Mouse (Mus musculus) brain, embryonic 18.5 days (tissue): ENCODE data around the gene Robo1.
A peak's percentile ranks its signal among the peaks of the same experiment; 100 is the strongest.

Source experiments
- DNase-seq: peaks from one replicate; pipeline ENCODE4 v3.0.0-alpha.2; 2012; ENCODE audit warnings: low read depth, low spot score

The Robo1 gene

DNA sequence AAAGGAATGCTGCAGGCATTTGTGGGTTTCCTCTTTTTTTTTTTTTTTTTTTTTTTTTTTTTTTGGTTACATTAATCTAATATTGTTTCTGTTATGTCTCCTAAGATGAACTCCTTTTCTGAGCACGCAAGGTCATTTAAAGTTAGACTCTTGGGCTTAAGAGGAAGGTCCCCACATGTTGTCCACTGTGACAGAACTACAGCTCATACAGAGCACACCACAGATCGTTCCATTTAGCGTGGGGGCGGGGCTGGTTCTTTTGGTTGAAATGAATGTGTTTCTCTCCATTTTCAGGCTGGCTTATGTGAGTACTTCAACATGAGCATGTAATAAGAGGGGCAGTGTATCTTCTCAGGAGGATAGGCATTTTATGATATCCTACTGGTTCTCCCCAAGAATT, 622.8 kb downstream of the Robo1 start:
- no peak for DNase-seq

DNA sequence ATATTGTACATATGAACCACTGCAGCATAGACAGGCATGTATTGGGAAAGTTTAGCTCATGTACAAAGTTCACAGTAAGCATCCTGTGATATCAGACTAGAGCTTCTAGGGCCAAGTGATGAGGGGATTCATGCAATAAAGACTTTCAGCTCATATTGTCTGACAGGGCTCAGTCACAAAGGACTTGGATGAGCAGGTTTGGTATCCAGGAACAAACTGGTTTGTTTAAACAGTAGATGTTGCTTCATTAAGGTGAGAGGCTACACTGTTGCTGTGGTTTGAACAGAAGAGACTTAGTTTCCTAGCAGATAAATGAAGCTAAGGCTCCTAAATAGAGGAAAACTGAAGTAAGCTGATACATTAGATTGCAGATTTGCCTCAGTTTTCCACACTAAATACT, 626.8 kb downstream of the Robo1 start:
- DNase-seq: no peak

DNA sequence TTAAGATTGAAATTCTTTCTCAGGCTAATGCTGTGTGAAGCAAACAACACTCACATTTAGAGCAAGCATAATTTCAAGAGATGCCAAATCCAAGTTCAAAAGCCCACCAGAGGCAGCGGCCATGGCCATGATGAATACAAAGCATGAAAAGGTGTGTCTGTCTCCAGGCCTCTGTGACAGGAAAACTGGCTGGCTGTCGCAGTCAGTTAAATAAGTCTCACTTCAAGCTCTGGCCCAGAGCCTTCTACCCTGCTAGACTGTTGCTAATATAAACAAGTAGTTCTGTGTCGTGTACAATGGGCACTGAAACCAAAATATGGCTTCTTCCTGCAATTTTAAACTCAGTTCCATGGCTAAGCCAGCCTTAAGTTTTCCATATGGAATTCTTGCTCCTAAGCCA, 629.1 kb downstream of the Robo1 start:
- no peak for DNase-seq

DNA sequence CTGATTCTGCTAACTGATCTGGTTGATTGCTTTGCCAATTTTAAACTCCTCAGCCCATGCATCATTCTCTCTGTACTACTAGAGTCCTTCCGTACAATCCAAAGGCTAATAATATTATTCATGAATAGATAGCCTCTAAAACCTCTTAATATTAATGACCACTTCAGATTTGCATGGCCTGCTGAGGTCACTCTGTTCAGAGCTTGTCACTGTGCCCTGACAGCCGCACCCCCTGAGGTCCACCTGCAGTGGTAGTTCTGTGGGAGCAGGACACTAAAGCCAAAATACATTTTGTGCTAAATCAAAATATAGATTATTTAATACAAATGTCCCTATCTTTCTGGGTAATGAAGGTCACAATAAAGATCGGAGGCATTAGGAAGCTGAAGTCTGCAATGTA, 631.8 kb downstream of the Robo1 start:
- no peak for DNase-seq

DNA sequence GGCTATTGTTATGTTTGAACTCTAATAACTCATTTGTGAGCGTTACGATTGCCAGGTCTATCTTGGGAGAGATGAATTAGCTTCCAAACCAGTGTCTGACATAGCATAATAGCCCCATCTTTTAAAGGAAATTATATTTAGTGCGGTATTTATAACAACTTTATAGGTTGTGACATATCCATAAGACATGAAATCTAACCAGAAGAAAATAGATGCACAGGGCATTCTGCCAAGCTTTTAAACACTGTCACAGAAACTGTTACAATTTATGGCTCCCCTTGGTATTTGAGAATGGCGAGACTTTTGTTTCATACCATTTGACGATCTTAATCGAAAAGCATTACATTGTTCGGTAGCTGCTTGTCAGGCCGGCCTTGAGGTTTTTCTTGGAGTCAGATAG, 632.7 kb downstream of the Robo1 start:
- DNase-seq: no peak

DNA sequence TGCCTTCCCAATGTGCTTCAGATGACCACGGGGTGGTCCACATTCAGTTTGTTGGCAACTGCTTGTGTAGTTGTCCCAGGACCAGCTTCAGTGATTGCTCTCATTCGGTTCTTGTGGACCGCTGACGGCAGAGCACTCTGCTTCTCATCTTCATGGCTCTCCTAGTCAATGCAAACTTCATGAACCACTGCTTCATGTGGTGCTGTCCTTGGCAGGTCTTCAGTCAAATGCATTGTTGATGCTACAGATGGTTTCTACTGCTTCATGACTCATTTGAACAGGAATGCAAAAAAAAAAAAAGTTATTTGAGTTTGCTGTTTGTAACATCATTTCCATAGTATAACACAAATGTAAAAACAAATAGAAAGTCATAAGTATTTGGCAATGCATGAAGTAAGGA, 636.3 kb downstream of the Robo1 start:
- DNase-seq: no peak

DNA sequence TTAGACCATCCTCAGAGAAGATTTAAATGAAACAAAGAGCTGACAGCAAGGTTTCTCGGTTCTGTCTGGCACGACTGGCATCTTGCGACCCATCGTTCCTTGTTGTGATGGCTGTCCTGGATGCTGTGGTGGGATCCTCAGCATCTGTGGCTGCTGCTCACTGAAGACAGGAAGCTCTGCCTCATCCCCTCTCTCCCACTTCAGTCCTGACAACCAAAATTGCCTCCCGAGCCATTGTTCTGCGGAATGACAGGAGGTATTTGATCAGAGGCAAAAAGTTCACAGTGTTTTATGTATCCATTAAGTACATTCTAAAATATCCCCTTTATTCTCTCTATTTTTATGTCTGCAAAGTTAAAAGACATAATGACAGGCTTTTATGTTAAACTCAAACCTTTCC, 643.9 kb downstream of the Robo1 start:
- DNase-seq: no peak

DNA sequence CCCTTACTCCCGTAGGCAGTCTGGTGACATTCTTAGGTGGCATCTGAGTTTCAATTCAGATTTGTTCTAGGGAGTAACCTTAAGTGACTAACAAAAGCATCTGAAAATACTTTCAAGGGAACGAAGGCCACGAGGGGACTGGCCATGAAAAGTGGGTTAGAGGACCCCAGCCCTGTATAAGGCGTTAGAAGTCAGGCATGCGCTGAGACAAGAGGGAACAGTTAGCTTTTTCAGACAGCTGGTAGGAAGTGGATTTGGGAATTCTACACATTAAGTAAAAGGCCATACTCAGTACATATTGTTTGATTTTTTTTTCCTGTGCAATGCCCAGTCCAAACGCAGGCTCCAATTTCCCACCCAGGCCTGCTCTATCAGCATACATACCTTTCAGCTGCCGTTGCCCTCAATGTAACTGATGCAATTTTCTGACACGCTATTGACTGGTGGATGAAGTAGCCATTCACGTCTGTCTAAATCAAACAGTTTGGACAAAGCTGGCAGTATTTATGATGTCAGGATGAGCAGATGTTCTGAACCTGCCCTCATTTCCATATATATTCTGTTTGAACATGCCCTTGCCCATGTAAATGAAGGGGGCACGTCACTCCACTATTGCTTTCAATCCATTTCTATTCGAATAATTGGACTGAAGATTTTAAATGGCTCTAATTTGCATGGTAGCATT, 651.1 kb downstream of the Robo1 start:
- DNase-seq: no peak

DNA sequence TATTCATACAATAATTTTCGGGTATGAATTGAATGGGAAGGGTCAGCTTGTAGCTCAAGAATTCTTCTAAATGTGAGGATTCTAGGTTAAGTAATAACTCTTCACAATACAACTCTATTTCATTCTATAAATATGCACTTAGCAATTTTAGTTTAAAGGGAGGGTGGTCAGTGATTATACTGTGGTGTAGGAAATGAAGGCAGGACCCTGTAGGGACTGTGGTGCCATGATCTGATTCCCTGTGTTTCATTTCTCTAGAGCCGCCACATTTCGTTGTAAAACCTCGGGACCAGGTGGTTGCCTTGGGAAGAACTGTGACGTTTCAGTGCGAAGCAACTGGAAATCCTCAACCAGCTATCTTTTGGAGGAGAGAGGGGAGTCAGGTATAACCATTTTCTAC, 651.7 kb downstream of the Robo1 start:
- no peak for DNase-seq

DNA sequence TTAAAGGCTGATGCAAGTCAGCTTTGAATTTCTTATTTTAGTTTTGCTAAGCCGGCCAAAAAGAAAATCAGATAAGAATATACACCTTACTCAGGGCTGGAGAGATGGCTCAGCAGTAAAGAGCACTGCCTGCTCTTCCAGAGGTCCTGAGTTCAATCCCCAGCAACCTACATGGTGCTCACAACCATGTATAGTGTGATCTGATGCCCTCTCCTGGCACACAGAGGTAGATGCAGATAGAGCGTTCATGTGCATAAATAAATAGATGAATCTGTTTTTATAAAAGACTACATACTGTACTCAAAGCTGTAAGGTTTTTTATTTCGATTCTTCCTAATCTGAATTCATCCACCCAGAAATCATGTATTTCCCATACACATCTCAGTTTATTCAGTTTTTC, 655.7 kb downstream of the Robo1 start:
- no peak for DNase-seq

DNA sequence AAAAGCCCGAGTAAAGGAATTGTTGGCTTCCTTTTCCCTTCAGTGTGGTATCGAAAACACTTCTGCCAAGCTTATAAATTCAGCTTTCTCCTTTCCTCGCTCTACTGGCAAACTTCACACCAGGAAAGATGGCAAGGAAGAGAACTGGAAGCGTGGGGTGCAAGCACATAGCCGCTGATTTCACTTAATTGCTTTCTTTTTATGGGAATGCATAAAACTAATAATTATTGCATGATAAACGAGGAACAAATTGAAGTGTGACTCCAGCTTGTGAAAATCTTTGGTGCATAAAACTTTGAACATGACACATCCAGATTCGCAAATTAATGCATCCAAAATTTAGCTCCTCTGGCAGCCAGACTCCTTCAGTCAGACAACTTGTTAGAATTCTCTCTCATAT, 659.4 kb downstream of the Robo1 start:
- DNase-seq: peak; percentile 70

DNA sequence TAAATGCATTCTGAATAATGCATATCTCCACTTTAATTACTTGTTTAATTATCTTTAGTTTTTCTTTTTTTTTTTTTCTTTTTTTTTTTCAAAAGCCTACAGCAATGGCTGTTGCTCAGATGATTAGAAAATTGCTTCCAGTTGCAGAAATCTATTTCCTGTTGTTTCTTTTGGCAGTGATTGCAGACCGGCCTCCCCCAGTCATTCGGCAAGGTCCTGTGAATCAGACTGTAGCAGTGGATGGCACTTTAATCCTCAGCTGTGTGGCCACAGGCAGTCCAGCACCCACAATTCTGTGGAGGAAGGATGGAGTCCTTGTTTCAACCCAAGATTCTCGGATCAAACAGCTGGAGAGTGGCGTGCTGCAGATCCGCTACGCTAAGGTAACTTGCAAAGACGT, 661.9 kb downstream of the Robo1 start:
- no peak for DNase-seq

DNA sequence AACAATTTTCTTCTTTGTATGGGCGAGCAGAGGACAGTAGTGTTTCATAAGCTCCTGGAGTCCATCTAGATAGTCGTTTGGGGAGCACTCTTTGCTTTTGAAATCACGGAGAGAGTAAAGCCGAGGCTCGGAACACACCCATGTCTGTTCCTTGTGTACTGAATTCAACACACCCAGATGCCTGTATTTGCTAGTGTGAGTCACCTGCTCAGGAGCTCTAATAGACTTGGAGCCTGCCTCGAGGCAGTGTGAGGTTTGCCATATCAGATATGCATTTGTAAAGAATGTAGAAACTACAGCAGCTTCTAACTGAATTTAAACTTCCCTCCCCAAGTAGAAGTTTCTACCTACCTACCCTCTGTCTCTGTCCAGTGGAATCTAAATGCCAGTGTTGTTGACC, 665.6 kb downstream of the Robo1 start:
- DNase-seq: no peak

DNA sequence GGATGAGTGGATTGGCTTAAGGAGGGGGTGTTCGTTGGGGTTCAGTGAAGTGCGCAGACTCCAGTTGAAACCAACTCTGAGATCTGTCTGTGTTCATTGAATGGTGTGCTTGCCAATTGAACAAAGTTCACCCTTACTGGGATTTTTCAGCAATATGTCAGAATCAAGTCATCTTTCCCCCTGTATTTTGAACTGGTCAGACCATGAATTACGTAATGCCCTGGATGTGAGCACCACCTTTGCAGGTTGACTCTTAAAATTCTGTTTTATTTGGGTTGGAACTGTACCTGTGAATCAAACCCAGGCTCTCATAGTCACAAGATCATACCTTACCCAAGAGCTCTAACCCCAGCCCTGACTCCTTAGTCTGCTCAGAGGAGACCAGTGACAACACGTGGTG, 666.6 kb downstream of the Robo1 start:
- no peak for DNase-seq

DNA sequence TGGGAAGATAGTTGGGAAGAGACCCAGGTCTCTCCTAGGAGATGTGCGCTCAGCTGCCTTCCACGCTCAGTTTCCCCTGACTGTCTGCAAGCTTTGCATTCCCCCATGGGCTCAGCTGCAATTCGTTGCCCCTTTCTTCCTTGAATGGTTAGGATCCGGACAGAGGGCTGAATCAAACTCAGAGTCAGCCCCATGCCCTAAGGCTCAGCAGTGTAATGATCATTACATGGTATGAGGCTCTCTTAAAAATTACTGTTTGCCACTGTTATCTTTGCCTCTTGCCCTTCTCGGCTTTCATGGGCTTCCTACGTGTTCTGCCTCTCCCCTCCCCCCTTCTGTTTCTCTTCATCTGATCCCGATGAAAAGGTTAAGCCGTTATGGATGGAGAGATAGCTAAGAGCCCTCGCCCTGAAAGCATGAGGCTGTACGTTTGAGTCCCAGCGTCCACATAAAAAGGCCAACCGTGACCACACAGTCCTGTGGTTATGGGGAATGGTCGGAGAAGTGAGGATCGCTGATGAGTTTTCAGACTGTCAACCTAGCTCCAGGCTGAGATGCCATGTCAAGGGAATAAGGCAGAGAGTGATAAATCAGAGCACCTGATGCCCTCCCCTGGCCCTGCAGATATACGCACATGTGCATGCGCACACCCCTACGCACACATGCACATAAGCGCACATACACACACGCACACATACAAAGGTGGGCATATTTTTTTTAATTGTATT, 668.9 kb downstream of the Robo1 start:
- no peak for DNase-seq

DNA sequence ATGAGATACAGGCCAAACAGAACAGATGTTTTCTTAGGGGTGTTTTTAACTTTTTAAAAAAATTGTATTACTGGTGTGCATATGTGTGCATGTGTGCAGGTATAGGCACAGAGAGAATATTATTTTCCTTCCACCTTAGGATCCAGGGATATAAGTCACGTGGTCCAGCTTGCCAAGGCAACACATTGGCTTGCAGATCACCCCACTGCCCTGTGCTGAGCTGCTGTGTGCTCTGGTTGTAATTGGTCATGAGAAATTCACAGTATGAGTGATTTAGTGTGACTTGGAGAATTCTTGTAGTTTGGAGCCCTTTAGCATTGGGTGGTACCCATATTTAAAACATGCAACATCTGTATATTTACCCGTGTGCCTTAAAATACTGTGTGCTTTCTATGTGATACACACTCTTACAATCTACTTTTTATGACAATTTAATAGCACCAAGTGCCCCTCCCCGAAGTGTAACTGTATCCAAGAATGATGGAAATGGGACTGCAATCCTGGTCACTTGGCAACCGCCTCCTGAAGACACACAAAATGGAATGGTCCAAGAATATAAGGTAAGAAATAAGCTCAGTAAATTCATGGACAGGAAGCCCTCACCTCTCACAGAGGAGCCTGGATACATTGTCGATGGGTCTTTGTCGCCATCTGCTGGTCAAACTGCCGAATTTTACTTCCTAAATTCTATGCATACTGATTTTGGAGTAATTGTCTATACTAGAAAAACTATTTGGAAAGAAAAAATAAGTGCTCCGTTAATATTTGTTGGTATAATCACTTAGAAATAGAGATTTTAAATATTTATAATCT, 671.5 kb downstream of the Robo1 start:
- DNase-seq: peak; percentile 56

DNA sequence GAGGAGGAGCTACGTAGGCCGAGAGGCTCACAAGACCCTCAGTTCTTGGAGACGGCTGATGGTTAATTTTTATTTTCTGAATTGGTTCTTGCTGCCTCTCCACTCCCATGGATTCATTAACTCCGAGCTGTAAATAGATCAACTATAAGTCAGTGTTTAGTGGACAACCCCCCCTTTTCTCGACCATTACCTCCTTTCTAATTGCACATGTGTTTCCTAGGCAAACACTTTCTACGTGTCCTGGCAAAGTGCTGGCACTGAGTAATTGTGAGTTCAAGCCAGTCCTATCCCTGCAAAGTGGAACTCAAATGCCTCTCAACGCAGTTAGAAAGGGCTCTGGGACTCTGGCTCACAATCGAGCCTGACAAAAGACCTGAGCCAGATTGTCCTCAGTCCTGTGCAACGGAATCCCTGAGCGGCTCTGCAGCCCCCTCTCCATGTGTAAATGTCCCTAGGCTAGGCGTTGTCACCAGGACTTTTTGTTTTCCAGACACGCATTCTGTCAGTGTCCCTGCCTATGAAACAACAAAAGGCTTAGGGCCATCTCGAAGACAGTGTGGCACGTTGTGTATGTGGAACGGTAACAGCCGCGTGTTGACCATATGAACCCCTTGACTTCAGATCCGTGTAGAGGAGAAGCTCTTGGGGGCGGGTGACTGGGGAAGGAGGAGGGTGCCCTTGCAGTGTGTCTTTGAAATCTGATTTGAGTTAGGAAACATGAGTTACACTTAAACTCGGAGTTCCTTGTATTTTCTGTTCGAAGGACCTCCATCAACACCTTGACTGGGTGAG, 682.5 kb downstream of the Robo1 start:
- no peak for DNase-seq

DNA sequence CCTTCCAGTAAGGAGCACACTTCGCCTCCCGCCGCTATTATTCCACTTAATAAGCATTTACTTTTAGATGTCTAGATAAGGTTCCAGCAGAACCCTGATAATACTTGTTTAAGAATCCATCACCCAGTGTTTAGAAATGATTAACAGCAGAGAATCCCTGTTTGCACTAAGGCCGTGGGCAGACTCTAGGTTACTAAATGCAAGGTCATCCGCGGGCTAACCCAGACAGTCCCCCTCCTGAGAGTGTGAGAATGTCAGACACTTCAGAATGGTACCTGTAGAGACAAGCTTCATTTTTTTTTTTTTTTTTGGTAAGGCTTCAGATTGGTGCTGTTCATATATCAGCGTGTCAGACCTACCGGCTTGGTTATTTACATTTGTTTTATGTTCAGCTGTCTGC, 685.1 kb downstream of the Robo1 start:
- DNase-seq: no peak

DNA sequence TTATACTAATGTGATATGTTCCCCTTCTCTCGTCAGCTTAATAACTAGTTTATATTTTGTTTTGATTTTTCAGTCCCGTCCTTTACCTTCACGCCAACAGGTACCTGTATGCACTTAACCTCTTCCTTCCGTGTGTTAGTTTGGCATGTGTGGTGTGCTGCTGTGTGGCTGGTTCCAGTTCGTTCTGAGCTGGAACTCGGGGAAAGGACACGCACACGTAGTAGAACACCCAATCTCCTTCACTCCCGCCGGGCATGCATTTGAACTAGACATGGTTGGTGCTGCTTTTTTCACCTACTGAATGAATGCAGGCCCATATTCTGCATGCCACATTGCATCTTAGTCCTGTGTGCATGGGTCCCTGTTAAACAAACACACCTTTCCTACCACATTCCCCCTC, 685.5 kb downstream of the Robo1 start:
- no peak for DNase-seq

DNA sequence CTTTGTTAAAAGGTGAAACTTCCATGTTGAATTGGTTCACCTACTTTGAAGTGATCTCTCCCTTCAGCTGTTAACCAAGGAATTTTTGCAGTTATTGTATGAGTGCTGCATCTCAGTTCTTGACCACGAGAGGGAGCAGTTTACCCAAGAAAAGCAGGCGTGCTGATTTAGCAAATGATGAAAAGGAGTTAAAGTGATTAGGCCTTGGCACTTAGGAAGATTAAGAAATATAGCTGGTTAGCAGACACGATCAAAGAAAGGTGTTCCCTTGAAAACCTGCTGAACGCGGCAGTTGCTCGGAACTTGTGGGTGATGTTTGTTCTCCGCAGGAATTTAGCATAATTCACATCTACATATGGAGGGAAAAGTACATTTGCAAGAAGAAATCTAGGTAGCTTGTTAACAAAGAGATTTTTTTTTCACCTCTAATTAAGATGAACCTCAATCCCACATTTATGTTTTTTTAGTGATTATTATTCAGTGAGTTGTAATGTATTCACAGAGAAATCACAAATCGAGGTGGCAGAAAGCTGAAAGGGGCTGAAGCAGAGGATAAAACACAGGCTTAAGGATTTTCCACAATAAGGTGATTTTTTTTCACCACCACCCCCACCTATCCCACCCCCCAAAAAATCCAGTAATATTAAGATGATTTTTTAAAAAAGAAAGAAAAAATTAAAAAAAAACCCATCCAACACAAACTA, 687.3 kb downstream of the Robo1 start:
- peak; percentile 76 for DNase-seq

DNA sequence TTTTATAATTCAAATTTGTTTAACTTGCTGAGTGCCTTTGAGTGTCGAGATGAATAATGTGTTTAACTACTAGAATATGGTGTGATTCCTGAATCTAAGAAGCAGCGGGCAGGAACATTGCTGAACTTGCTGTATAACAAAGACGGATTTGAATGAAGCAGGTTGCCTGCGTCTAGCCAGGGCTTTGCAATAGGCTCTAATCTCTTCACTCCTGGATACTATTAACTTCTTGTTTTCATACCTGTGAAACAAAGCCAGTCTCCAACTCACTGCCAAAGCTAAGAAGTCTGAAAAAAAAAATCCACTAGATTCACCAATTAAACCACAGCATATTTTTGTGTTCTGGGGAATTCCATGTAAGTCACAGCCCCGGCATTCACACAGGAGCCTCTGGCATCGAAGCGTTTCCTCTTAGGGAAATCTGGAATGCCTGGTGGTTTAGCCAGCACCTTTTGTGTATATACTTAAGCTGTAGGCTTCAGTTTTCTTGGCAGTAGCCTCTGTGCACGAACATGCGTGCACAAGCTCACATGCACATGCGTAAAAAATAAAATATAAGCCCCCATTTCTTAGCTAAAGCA, 687.9 kb downstream of the Robo1 start:
- DNase-seq: no peak
